Mouse (Mus musculus) megakaryocyte progenitor cell, adult 5-6 weeks (primary cell): ENCODE measurements around the gene Sox2. TPM values are rescaled to one million over a fixed set of nuclear protein-coding genes. Genes with fewer than 3 reads are reported as not detected.

ENCODE experiments used
- ATAC-seq: replicated peaks from 2 replicates; pipeline ENCODE4 v1.8.0; 2016; ENCODE audit warnings: mild to moderate bottlenecking, moderate TSS enrichment, inconsistent platforms; ENCODE audit not compliant: poor library complexity
- total RNA-seq, 2 experiments: library from RNA; stranded (forward) in 1 of 2; stranded (reverse) in 1 of 2; fragments of 157-497, 149-512 nt in 1 of 2; fragments of 200-1000 nt in 1 of 2; gene quantifications; 2 replicates each; pipeline versions ENCODE4 v1.2.3 to v1.2.4; 2015 to 2017

Gene Sox2
- total RNA-seq, 2 experiments from 2014 or later = not detected

- no peak for ATAC-seq
Observed at GRCm38 (mm10) chr3:34691703-34692393, 41.6 kb downstream of the Sox2 start.

GRCm38 (mm10) chr3:34692394-34692745, 42.2 kb downstream of the Sox2 start:
- no peak for ATAC-seq
